Mouse (Mus musculus) liver, embryonic 14.5 days (tissue): ENCODE measurements at regions not wholly inside any gene's neighbourhood (a gene's known extent, or its start where the extent isn't known, plus 50 kb on each side); places are given as distances from the start of the nearest gene placed in this dataset.

Experiments used
- CTCF ChIP-seq: IDR thresholded peaks from 2 replicates; pipeline ENCODE4 v1.5.1; 2016; ENCODE audit warnings: antibody characterized with exemption, low read depth, control low read depth
- EP300 ChIP-seq: IDR thresholded peaks from 2 replicates; pipeline ENCODE4 v1.6.1; 2016; ENCODE audit warnings: antibody characterized with exemption, low read depth

GRCm38 (mm10) chr1:61152157-61152556, 174.4 kb downstream of the Icos start:
- TF ChIP-seq CTCF = no peak
- TF ChIP-seq EP300 = no peak
